Mouse (Mus musculus) layer of hippocampus, adult 2 months (tissue): Measurements from ENCODE around the gene Zfp683. TPM values are rescaled to one million over a fixed set of nuclear protein-coding genes. Genes with fewer than 3 reads are reported as not detected.

Experiments used
- DNase-seq, 2 experiments: peaks; one replicate each; pipeline ENCODE4 v3.0.0; 2022; ENCODE audit warnings: low spot score in 2 of 2
- H3K27ac ChIP-seq: fragments of 200-600 bp; 2 replicates; pipeline ENCODE4 v1.8.1; 2022
- H3K4me3 ChIP-seq: fragments of 200-600 bp; 2 replicates; pipeline ENCODE4 v1.8.1; 2022; ENCODE audit warnings: mild to moderate bottlenecking
- CTCF ChIP-seq: fragments of 200-600 bp; conservative IDR thresholded peaks from 2 replicates; pipeline ENCODE4 v1.8.1; 2022; ENCODE audit warnings: antibody characterized with exemption, mild to moderate bottlenecking, moderate library complexity
- total RNA-seq, 2 experiments: library from RNA; stranded (reverse); gene quantifications; 2 replicates each; pipeline ENCODE4 v1.2.3; 2021

Zfp683 gene
- total RNA-seq, 2 experiments from 2014 or later: not detected

DNA sequence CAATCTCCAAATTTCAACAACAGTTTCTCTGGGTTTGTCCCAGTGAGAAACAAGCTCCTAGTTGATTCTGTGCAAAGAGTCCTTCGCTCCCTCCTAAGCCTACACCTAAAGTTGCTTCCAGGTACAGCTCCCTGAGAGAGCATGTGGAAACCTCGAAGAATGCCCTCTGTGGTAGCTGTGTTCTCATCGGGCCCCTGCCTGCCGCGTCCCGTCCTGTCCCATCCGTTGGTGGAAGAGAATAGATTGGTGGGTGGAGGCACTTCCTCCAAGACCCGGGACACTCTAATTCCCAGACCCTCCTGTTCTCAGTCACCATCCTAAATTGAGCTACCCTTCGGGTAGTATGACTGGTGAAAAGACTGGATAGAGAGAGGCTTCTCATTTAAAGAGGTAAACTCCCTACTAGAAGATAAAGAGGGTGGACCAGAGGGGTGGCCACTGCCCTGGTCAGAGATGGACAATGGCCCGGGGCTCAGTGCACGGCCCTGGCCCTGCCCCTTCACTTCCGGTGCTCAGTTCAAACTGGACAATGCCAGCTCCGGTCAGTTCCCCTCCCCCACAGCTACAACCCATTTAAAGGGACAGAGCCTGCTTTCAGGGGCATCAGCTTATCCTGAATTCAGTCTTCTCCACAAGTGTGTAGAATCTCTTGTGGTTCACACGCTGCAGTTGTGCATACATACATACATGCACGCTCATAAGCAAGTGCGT lies 33.8 kb upstream of the Zfp683 start:
- H3K4me3 ChIP-seq: no peak overlapping the region; the same call in 1 of the 2 replicates

DNA sequence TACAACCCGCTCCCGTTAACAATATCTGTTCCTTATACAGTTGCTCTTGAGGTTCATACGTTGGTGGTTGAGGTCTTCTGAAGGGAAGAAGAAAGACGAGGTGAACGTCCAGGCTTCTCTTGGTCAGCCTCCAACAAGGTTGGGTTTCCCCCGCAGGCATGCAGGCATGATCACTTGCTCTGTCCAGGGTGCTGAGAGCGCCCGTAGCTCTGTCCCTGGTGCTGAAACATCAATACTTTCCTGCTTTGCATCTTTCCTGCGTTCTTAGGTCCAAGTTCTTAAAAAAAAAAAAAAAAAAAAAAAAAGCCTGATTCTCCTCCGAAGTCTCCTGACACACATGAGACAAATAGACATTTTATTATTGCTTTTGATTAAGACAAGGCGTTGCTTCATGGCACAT lies 33.0 kb upstream of the Zfp683 start:
- TF ChIP-seq CTCF: no peak
- H3K4me3 ChIP-seq: no peak overlapping the region
- peak in 1 of 2 experiments; percentile 29 for DNase-seq

More for the DNA sequence above, 33.8 kb upstream of the Zfp683 start:
- TF ChIP-seq CTCF: no peak
- DNase-seq: no peak
- H3K27ac ChIP-seq: no peak overlapping the region

GRCm38 (mm10) chr4:134025802-134026201 lies 27.8 kb upstream of the Zfp683 start:
- Histone ChIP-seq H3K27ac (no peak overlapping the region), H3K4me3 (no peak overlapping the region)
- DNase-seq: no peak
- TF ChIP-seq CTCF: no peak

More for the DNA sequence above, 33.0 kb upstream of the Zfp683 start:
- no peak overlapping the region for H3K27ac ChIP-seq

GRCm38 (mm10) chr4:134035953-134036352 lies 17.7 kb upstream of the Zfp683 start:
- peak; percentile 78 to 88 for DNase-seq
- peak; percentile 94 for TF ChIP-seq CTCF
- Histone ChIP-seq H3K27ac (no peak overlapping the region), H3K4me3 (no peak overlapping the region)

- no peak for TF ChIP-seq CTCF
- DNase-seq: no peak
- H3K27ac ChIP-seq: no peak overlapping the region
- no peak overlapping the region for H3K4me3 ChIP-seq
Measured at GRCm38 (mm10) chr4:134041317-134042123, 12.1 kb upstream of the Zfp683 start.

DNA sequence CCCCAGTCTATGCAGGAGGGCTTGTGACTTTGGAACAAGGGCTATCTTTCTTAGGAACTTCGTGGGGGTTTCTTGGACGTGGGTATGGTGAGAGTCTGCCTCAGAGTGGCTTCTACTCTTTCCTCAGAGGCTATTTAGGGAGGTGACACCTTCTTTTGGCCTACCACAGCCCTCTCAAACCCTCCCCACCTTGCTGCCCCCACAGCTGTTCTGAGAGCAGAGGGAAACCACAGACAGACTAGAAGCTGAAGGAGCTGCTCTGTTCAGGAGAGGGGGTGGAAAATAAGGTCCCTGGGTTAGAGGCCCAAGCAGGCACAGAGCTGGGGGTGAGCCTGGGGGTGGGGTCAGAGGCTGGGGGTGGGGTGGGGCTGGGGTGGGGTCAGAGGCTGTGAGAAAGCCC lies 10.6 kb upstream of the Zfp683 start:
- Histone ChIP-seq H3K27ac (no peak overlapping the region), H3K4me3 (no peak overlapping the region)
- no peak for TF ChIP-seq CTCF
- DNase-seq: no peak

- no peak for TF ChIP-seq CTCF
Measured at GRCm38 (mm10) chr4:134047648-134048047, 6.0 kb upstream of the Zfp683 start.

GRCm38 (mm10) chr4:134051912-134052311 lies 1.7 kb upstream of the Zfp683 start:
- no peak for TF ChIP-seq CTCF

More at GRCm38 (mm10) chr4:134047648-134048047, 6.0 kb upstream of the Zfp683 start:
- Histone ChIP-seq H3K4me3 (no peak overlapping the region), H3K27ac (no peak overlapping the region)
- DNase-seq: no peak

DNA sequence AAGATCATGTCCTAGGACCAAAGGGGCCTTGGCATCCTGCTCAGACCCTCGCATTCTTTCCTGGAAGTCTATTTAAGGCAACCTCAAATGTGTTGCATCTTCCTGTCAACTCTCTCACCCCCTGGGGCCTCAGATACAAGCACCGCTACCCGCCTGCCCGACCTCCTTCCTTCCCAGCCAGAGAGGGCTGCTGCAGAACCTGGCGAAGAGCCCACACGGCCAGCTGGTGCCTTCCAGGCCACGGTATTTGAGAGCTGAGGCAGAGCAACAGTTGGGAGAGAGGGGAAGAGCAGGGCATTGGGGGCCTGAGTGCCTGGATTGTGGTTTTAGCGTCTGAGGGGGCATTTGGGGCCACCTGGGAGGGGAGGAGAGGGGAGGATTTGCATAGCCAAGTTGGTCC lies 1.1 kb upstream of the Zfp683 start:
- no peak for DNase-seq
- H3K27ac ChIP-seq: no peak overlapping the region
- no peak for TF ChIP-seq CTCF
- no peak overlapping the region for H3K4me3 ChIP-seq

More at GRCm38 (mm10) chr4:134051912-134052311, 1.7 kb upstream of the Zfp683 start:
- Histone ChIP-seq H3K27ac (no peak overlapping the region), H3K4me3 (no peak overlapping the region)
- no peak for DNase-seq

DNA sequence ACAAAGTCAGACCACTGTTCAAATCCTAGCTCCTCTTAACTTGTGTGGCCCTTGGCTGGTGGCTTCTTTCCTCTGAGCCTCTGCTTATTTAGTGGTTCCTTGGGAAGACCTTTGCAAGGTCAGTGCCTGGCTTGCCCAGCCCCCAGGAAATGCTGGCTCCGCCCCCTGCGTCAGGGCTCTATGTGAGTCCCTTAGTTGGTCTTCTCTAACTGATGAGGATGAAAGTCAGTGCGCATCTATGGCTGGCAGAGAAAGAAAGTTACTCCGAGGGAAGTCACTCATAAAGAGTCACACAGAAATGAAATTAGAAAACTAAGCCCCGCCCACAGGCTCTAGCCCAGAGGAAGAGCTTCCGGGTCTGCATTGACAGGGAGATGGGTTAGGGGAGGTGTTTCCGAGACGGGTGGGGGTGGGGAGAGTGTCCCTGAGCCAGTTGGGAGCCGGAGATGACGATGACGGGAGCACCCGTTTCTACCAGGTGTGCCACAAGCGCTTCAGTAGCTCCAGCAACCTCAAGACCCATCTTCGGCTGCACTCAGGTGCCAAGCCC lies 4.6 kb downstream of the Zfp683 start:
- H3K4me3 ChIP-seq: no peak overlapping the region
- no peak overlapping the region for H3K27ac ChIP-seq
- DNase-seq: no peak
- no peak for TF ChIP-seq CTCF

GRCm38 (mm10) chr4:134058908-134059307 lies 5.3 kb downstream of the Zfp683 start:
- no peak for DNase-seq
- TF ChIP-seq CTCF: no peak
- Histone ChIP-seq H3K4me3 (no peak overlapping the region), H3K27ac (no peak overlapping the region)

GRCm38 (mm10) chr4:134060135-134060865 lies 6.7 kb downstream of the Zfp683 start, which contains the start of gene Crybg2:
TSS of gene Crybg2 (plus strand) at chr4:134060815.
- DNase-seq: no peak
- Histone ChIP-seq H3K27ac (no peak within 1 kb of the TSS), H3K4me3 (no peak within 1 kb of the TSS)
- no peak for TF ChIP-seq CTCF
